Mouse (Mus musculus) midbrain, embryonic 12.5 days (tissue): Measurements from ENCODE around the gene Clstn2. TPM values are rescaled to one million over a fixed set of nuclear protein-coding genes. Genes with fewer than 3 reads are reported as not detected.
A peak's percentile ranks its signal among the peaks of the same experiment; 100 is the strongest.

Source experiments
- ATAC-seq: fragments of 200-750 bp; cut with Nextera tagmentation; 2 replicates; pipeline ENCODE4 v1.8.0; 2017; ENCODE audit warnings: low read depth, moderate TSS enrichment, moderate library complexity; ENCODE audit not compliant: low FRiP score
- H3K27ac ChIP-seq: fragments of 300-500 bp; sonication (generic); replicated peaks from 2 replicates; pipeline ENCODE4 v1.5.1; 2016; ENCODE audit warnings: mild to moderate bottlenecking
- H3K27me3 ChIP-seq: fragments of 300-500 bp; sonication (generic); 2 replicates; pipeline ENCODE4 v1.6.1; 2016; ENCODE audit warnings: mild to moderate bottlenecking
- H3K36me3 ChIP-seq: fragments of 300-500 bp; sonication (generic); 2 replicates; pipeline ENCODE4 v1.6.1; 2016
- H3K4me1 ChIP-seq: fragments of 300-500 bp; sonication (generic); 2 replicates; pipeline ENCODE4 v1.6.1; 2016
- H3K4me2 ChIP-seq: fragments of 300-500 bp; sonication (generic); replicated peaks from 2 replicates; pipeline ENCODE4 v1.6.1; 2016; ENCODE audit warnings: mild to moderate bottlenecking, moderate library complexity
- H3K4me3 ChIP-seq: fragments of 300-500 bp; sonication (generic); 2 replicates; pipeline ENCODE4 v1.5.1; 2016; ENCODE audit warnings: mild to moderate bottlenecking
- H3K9ac ChIP-seq: fragments of 300-500 bp; sonication (generic); replicated peaks from 2 replicates; pipeline ENCODE4 v1.6.1; 2016; ENCODE audit warnings: mild to moderate bottlenecking, moderate library complexity
- H3K9me3 ChIP-seq: fragments of 300-500 bp; sonication (generic); 2 replicates; pipeline ENCODE4 v1.6.1; 2016; ENCODE audit warnings: mild to moderate bottlenecking
- WGBS: fragments of 180-500 bp; shearing (Covaris S2); methylation state at CpG from one replicate; pipeline ENCODE4 v1.1.7; 2016; 5-methylcytosine and 5-hydroxymethylcytosine counted together
- polyA plus RNA-seq: library from polyadenylated mRNA; unstranded; fragments of >200 nt; fragmentation: Nextera tagmentation; extraction: Ambion mirVana; gene quantifications from 2 replicates; pipeline ENCODE4 v1.2.1, GENCODE M21; 2016

Gene Clstn2
- polyA plus RNA-seq, 1 experiment from 2014 or later, result 3.4 TPM

GRCm38 (mm10) chr9:97763048-97763447 is 269.9 kb downstream of the Clstn2 start:
- no peak for ATAC-seq
- H3K4me1 ChIP-seq, result no peaks in the 10 kb centered on the region; the same call in 1 of the 2 replicates
- no peaks in the 10 kb centered on the region for H3K9me3 ChIP-seq
- WGBS, result 70% methylated on average over 4 of the region's 4 CpGs
- H3K9ac ChIP-seq, result no peak overlapping the region
- no peaks in the 10 kb centered on the region for H3K36me3 ChIP-seq
- H3K27me3 ChIP-seq, result no peaks in the 10 kb centered on the region
- H3K27ac ChIP-seq, result no peak overlapping the region
- H3K4me2 ChIP-seq, result no peak overlapping the region
- no peak overlapping the region for H3K4me3 ChIP-seq

- H3K27me3 ChIP-seq, result no peaks in the 10 kb centered on the region
- H3K4me1 ChIP-seq, result no peaks in the 10 kb centered on the region
- no peak overlapping the region for H3K9ac ChIP-seq
- H3K9me3 ChIP-seq, result no peaks in the 10 kb centered on the region
- H3K36me3 ChIP-seq, result no peaks in the 10 kb centered on the region
- WGBS, result 62% methylated on average over 7 of the region's 7 CpGs
- H3K27ac ChIP-seq, result no peak overlapping the region
- no peak for ATAC-seq
- H3K4me2 ChIP-seq, result no peak overlapping the region
- no peak overlapping the region for H3K4me3 ChIP-seq
These were observed 277.2 kb downstream of the Clstn2 start for GRCm38 (mm10) chr9:97755599-97756270.

- Histone ChIP-seq H3K27me3 (no peaks in the 10 kb centered on the region), H3K9ac (no peak overlapping the region), H3K4me2 (no peak overlapping the region), H3K36me3 (no peaks in the 10 kb centered on the region), H3K9me3 (no peaks in the 10 kb centered on the region), H3K4me1 (no peaks in the 10 kb centered on the region), H3K27ac (no peak overlapping the region), H3K4me3 (no peak overlapping the region)
- ATAC-seq, result no peak
- 82% methylated on average over 2 of the region's 2 CpGs for WGBS
These were observed 279.3 kb downstream of the Clstn2 start for GRCm38 (mm10) chr9:97753715-97754114.

GRCm38 (mm10) chr9:97746574-97746973 is 286.4 kb downstream of the Clstn2 start:
- ATAC-seq, result no peak
- no peak overlapping the region for H3K4me2 ChIP-seq
- H3K9ac ChIP-seq, result no peak overlapping the region
- H3K36me3 ChIP-seq, result no peaks in the 10 kb centered on the region
- no peaks in the 10 kb centered on the region for H3K9me3 ChIP-seq
- no peaks in the 10 kb centered on the region for H3K27me3 ChIP-seq
- WGBS, result 84% methylated on average over 2 of the region's 2 CpGs
- no peak overlapping the region for H3K27ac ChIP-seq
- no peak overlapping the region for H3K4me3 ChIP-seq
- no peaks in the 10 kb centered on the region for H3K4me1 ChIP-seq

- H3K4me2 ChIP-seq, result no peak overlapping the region
- 0 out of 2 replicates have a peak, but pooled peaks cover 2% of the 10 kb centered on the region for H3K4me1 ChIP-seq
- WGBS, result 60% methylated on average over 3 of the region's 3 CpGs
- no peak for ATAC-seq
- H3K27ac ChIP-seq, result no peak overlapping the region
- no peaks in the 10 kb centered on the region for H3K27me3 ChIP-seq
- H3K36me3 ChIP-seq, result no peaks in the 10 kb centered on the region
- H3K9me3 ChIP-seq, result no peaks in the 10 kb centered on the region
- H3K9ac ChIP-seq, result no peak overlapping the region
- no peak overlapping the region for H3K4me3 ChIP-seq
These were observed 305.1 kb downstream of the Clstn2 start for GRCm38 (mm10) chr9:97727715-97728486.

- Histone ChIP-seq H3K4me1 (no peaks in the 10 kb centered on the region), H3K9me3 (no peaks in the 10 kb centered on the region), H3K4me3 (no peak overlapping the region), H3K36me3 (no peaks in the 10 kb centered on the region), H3K9ac (no peak overlapping the region), H3K27me3 (peaks cover 2% of the 10 kb centered on the region; the same call in 1 of the 2 replicates), H3K27ac (no peak overlapping the region), H3K4me2 (no peak overlapping the region)
- ATAC-seq, result no peak
These were observed 315.3 kb downstream of the Clstn2 start for GRCm38 (mm10) chr9:97717728-97718127.

- Histone ChIP-seq H3K4me1 (no peaks in the 10 kb centered on the region), H3K9me3 (no peaks in the 10 kb centered on the region), H3K36me3 (no peaks in the 10 kb centered on the region), H3K4me2 (no peak overlapping the region), H3K4me3 (no peak overlapping the region), H3K27ac (no peak overlapping the region), H3K9ac (no peak overlapping the region), H3K27me3 (peaks cover 9% of the 10 kb centered on the region; the same call in 1 of the 2 replicates)
- 83% methylated on average over 7 of the region's 7 CpGs for WGBS
- ATAC-seq, result no peak
These were observed 316.0 kb downstream of the Clstn2 start for GRCm38 (mm10) chr9:97717005-97717404.

GRCm38 (mm10) chr9:97712888-97713287 is 320.1 kb downstream of the Clstn2 start:
- Histone ChIP-seq H3K4me3 (no peak overlapping the region), H3K36me3 (no peaks in the 10 kb centered on the region), H3K27ac (no peak overlapping the region), H3K4me1 (no peaks in the 10 kb centered on the region), H3K4me2 (no peak overlapping the region), H3K9ac (no peak overlapping the region), H3K9me3 (no peaks in the 10 kb centered on the region), H3K27me3 (peaks cover 37% of the 10 kb centered on the region)
- ATAC-seq, result no peak
- WGBS, result 92% methylated on average over 3 of the region's 3 CpGs

- peaks cover 84% of the 10 kb centered on the region for H3K27me3 ChIP-seq
- ATAC-seq, result peak; percentile 86
- 6% methylated on average over 4 of the region's 4 CpGs for WGBS
- H3K36me3 ChIP-seq, result no peaks in the 10 kb centered on the region
- no peaks in the 10 kb centered on the region for H3K9me3 ChIP-seq
- peaks cover 11% of the 10 kb centered on the region; the same call in 1 of the 2 replicates for H3K4me1 ChIP-seq
- no peak overlapping the region for H3K4me2 ChIP-seq
- H3K4me3 ChIP-seq, result no peak overlapping the region
- H3K9ac ChIP-seq, result no peak overlapping the region
- no peak overlapping the region for H3K27ac ChIP-seq
These were observed 329.0 kb downstream of the Clstn2 start for GRCm38 (mm10) chr9:97703901-97704503.

- Histone ChIP-seq H3K36me3 (no peaks in the 10 kb centered on the region), H3K4me2 (no peak overlapping the region), H3K27me3 (peaks cover 87% of the 10 kb centered on the region), H3K9ac (no peak overlapping the region), H3K4me3 (no peak overlapping the region), H3K4me1 (peaks cover 11% of the 10 kb centered on the region; the same call in 1 of the 2 replicates), H3K27ac (no peak overlapping the region), H3K9me3 (no peaks in the 10 kb centered on the region)
- 72% methylated on average over 2 of the region's 2 CpGs for WGBS
- ATAC-seq, result no peak
These were observed 330.0 kb downstream of the Clstn2 start for GRCm38 (mm10) chr9:97702989-97703388.

- no peak for ATAC-seq
- 84% methylated on average over 3 of the region's 3 CpGs for WGBS
- Histone ChIP-seq H3K9me3 (no peaks in the 10 kb centered on the region), H3K27ac (no peak overlapping the region), H3K4me1 (peaks cover 11% of the 10 kb centered on the region; the same call in 1 of the 2 replicates), H3K27me3 (peaks cover 82% of the 10 kb centered on the region), H3K4me3 (no peak overlapping the region), H3K9ac (no peak overlapping the region), H3K36me3 (no peaks in the 10 kb centered on the region), H3K4me2 (no peak overlapping the region)
These were observed 333.0 kb downstream of the Clstn2 start for GRCm38 (mm10) chr9:97699983-97700382.

GRCm38 (mm10) chr9:97699020-97699419 is 334.0 kb downstream of the Clstn2 start:
- ATAC-seq, result no peak
- Histone ChIP-seq H3K4me1 (peaks cover 8% of the 10 kb centered on the region; the same call in 1 of the 2 replicates), H3K27ac (no peak overlapping the region), H3K4me3 (no peak overlapping the region), H3K27me3 (peaks cover 79% of the 10 kb centered on the region), H3K36me3 (no peaks in the 10 kb centered on the region), H3K9me3 (no peaks in the 10 kb centered on the region), H3K9ac (no peak overlapping the region), H3K4me2 (no peak overlapping the region)
- 82% methylated on average over 2 of the region's 2 CpGs for WGBS
